Mouse (Mus musculus) C2C12 (cell line): Measurements from ENCODE around the gene Hpdl. TPM values are rescaled to one million over a fixed set of nuclear protein-coding genes. Genes with fewer than 3 reads are reported as not detected.

Source experiments
- H3K27me3 ChIP-seq: one replicate; pipeline ENCODE4 v1.6.1; 2011; ENCODE audit not compliant: control insufficient read depth, insufficient read depth, insufficient read length
- H3K36me3 ChIP-seq: one replicate; pipeline ENCODE4 v1.6.1; 2011; ENCODE audit not compliant: control insufficient read depth, insufficient read depth
- H3K4me3 ChIP-seq: one replicate; pipeline ENCODE4 v1.5.1; 2011; ENCODE audit warnings: mild to moderate bottlenecking, control low read depth; ENCODE audit not compliant: poor library complexity, insufficient read depth, severe bottlenecking
- H3K79me2 ChIP-seq: one replicate; pipeline ENCODE4 v1.6.1; 2011; ENCODE audit not compliant: control insufficient read depth, insufficient read depth
- H3K79me3 ChIP-seq: one replicate; pipeline ENCODE4 v1.6.1; 2011; ENCODE audit warnings: low read depth, control low read depth
- H3ac ChIP-seq: one replicate; pipeline ENCODE3; 2011; ENCODE audit warnings: low read depth; ENCODE audit not compliant: control insufficient read depth, insufficient read length
- CEBPB ChIP-seq: IDR thresholded peaks from one replicate; pipeline ENCODE4 v1.6.1; 2011; ENCODE audit warnings: low read depth, mild to moderate bottlenecking, control low read depth, moderate library complexity
- CTCF ChIP-seq: IDR thresholded peaks from one replicate; pipeline ENCODE4 v1.5.1; 2011; ENCODE audit not compliant: control insufficient read depth, insufficient read depth, insufficient read length
- FOSL1 ChIP-seq: IDR thresholded peaks from one replicate; pipeline ENCODE4 v1.8.0; 2011; ENCODE audit warnings: mild to moderate bottlenecking, low read length; ENCODE audit not compliant: poor library complexity, insufficient read depth, severe bottlenecking
- MAX ChIP-seq: IDR thresholded peaks from one replicate; pipeline ENCODE4 v1.6.1; 2011; ENCODE audit warnings: mild to moderate bottlenecking, control low read depth
- MYOD1 ChIP-seq: IDR thresholded peaks from one replicate; pipeline ENCODE4 v1.6.1; 2011; ENCODE audit warnings: low read depth; ENCODE audit not compliant: control insufficient read depth, insufficient read length
- MYOG ChIP-seq: IDR thresholded peaks from one replicate; pipeline ENCODE4 v1.6.1; 2011; ENCODE audit not compliant: control insufficient read depth, insufficient read length; ENCODE audit errors: extremely low read depth
- USF1 ChIP-seq: IDR thresholded peaks from one replicate; pipeline ENCODE4 v1.6.1; 2011; ENCODE audit warnings: low read depth, mild to moderate bottlenecking, control low read depth, moderate library complexity
- long read RNA-seq, 2 experiments: library from polyadenylated mRNA; unstranded; transcript quantifications; one replicate each; pipeline ENCODE4 v2.0.0; 2019 to 2020
- polyA plus RNA-seq: library from polyadenylated mRNA; unstranded; fragments of >200 nt; fragmentation: generic; extraction: Trizol; gene quantifications from one replicate; pipeline ENCODE4 v1.2.1, GENCODE M21; 2012; ENCODE audit warnings: missing spikeins

Gene Hpdl
- polyA plus RNA-seq, result 3.8 TPM
- long read RNA-seq, experiment 1, partial matches to known transcripts, result 0 of 1 reads
- long read RNA-seq, experiment 1, other reads (novel, unspliced or antisense), result 0 of 1 reads
- long read RNA-seq, experiment 2, transcript Hpdl-201 (1 exons, 1,804 nt), result major isoform, 18 of 18 reads
- long read RNA-seq, experiment 2, partial matches to known transcripts, result 0 of 18 reads
- long read RNA-seq, experiment 2, other reads (novel, unspliced or antisense), result 0 of 18 reads

GRCm38 (mm10) chr4:116821694-116822016, at the start of gene Hpdl:
TSS of gene Hpdl (minus strand) at chr4:116821707.
- Histone ChIP-seq H3ac (peak within 1 kb of the TSS; percentile 75), H3K4me3 (peak within 1 kb of the TSS; percentile 31), H3K79me3 (no peaks in the 10 kb centered on the region), H3K36me3 (no peaks in the 10 kb centered on the region), H3K79me2 (no peaks in the 10 kb centered on the region), H3K27me3 (no peaks in the 10 kb centered on the region)
- no peak for TF ChIP-seq MYOD1
- no peak for TF ChIP-seq CEBPB
- TF ChIP-seq USF1, result no peak
- TF ChIP-seq MYOG, result no peak
- TF ChIP-seq FOSL1, result no peak
- TF ChIP-seq MAX, result no peak
- TF ChIP-seq CTCF, result no peak

- no peaks in the 10 kb centered on the region for H3K79me3 ChIP-seq
Measured at GRCm38 (mm10) chr4:116869898-116870297, 48.4 kb upstream of the Hpdl start.

GRCm38 (mm10) chr4:116862023-116862422, 40.5 kb upstream of the Hpdl start:
- Histone ChIP-seq H3K27me3 (peaks cover 37% of the 10 kb centered on the region), H3K79me2 (no peaks in the 10 kb centered on the region), H3K36me3 (no peaks in the 10 kb centered on the region), H3ac (no peak overlapping the region), H3K4me3 (no peak overlapping the region), H3K79me3 (no peaks in the 10 kb centered on the region)
- no peak for TF ChIP-seq FOSL1
- TF ChIP-seq MYOG, result no peak
- no peak for TF ChIP-seq MYOD1
- no peak for TF ChIP-seq USF1
- no peak for TF ChIP-seq CTCF
- no peak for TF ChIP-seq MAX
- no peak for TF ChIP-seq CEBPB

More at GRCm38 (mm10) chr4:116869898-116870297, 48.4 kb upstream of the Hpdl start:
- no peak for TF ChIP-seq MYOG
- TF ChIP-seq FOSL1, result no peak
- TF ChIP-seq CTCF, result no peak
- no peak for TF ChIP-seq USF1
- no peak for TF ChIP-seq MAX
- no peak for TF ChIP-seq MYOD1
- no peak for TF ChIP-seq CEBPB
- Histone ChIP-seq H3K27me3 (peaks cover 18% of the 10 kb centered on the region), H3ac (no peak overlapping the region), H3K36me3 (no peaks in the 10 kb centered on the region), H3K4me3 (no peak overlapping the region), H3K79me2 (no peaks in the 10 kb centered on the region)

GRCm38 (mm10) chr4:116859711-116860110, 38.2 kb upstream of the Hpdl start:
- Histone ChIP-seq H3ac (no peak overlapping the region), H3K27me3 (peaks cover 36% of the 10 kb centered on the region), H3K4me3 (no peak overlapping the region), H3K79me3 (no peaks in the 10 kb centered on the region), H3K36me3 (no peaks in the 10 kb centered on the region), H3K79me2 (no peaks in the 10 kb centered on the region)
- TF ChIP-seq FOSL1, result no peak

GRCm38 (mm10) chr4:116857203-116857602, 35.7 kb upstream of the Hpdl start:
- Histone ChIP-seq H3K79me2 (no peaks in the 10 kb centered on the region), H3K36me3 (no peaks in the 10 kb centered on the region), H3ac (no peak overlapping the region), H3K4me3 (no peak overlapping the region), H3K27me3 (peaks cover 49% of the 10 kb centered on the region), H3K79me3 (no peaks in the 10 kb centered on the region)
- TF ChIP-seq CEBPB (no peak), MYOD1 (no peak), MYOG (no peak), FOSL1 (no peak), CTCF (no peak), MAX (no peak), USF1 (no peak)

GRCm38 (mm10) chr4:116854286-116854685, 32.8 kb upstream of the Hpdl start:
- H3K27me3 ChIP-seq, result peaks cover 36% of the 10 kb centered on the region
- no peaks in the 10 kb centered on the region for H3K36me3 ChIP-seq
- TF ChIP-seq CTCF (no peak), MAX (no peak), MYOG (no peak), FOSL1 (no peak), CEBPB (no peak), USF1 (no peak), MYOD1 (no peak)
- no peaks in the 10 kb centered on the region for H3K79me2 ChIP-seq
- H3K79me3 ChIP-seq, result no peaks in the 10 kb centered on the region
- H3ac ChIP-seq, result no peak overlapping the region
- no peak overlapping the region for H3K4me3 ChIP-seq
